Mouse (Mus musculus): ENCODE measurements around the gene Map4k3. TPM values are rescaled to one million over a fixed set of nuclear protein-coding genes. Genes with fewer than 3 reads are reported as not detected.

Map4k3 gene
- polyA plus RNA-seq, 1 experiment from 2014 or later: 28.8 TPM

- Histone ChIP-seq H3K4me2 (peak overlapping the region; percentile 87), H3K27me3 (no peaks in the 10 kb centered on the region), H3K4me1 (replicated peaks) (peaks cover 45% of the 10 kb centered on the region), H3K27ac (replicated peaks) (peak overlapping the region; percentile 95), H3K9me3 (no peaks in the 10 kb centered on the region), H3K4me3 (peak overlapping the region; percentile 97), H3K9ac (peak overlapping the region; percentile 96), H3K36me3 (no peaks in the 10 kb centered on the region)
- under 1% methylated on average over 53 of the region's 54 CpGs for WGBS
- peak; percentile 80 for ATAC-seq (ENCODE audit: low read depth)
Measured at GRCm38 (mm10) chr17:80727341-80727951, 839 bp downstream of the Map4k3 start.

- peak overlapping the region; percentile 96 for H3K9ac ChIP-seq
- peak overlapping the region; percentile 87 for H3K4me2 ChIP-seq
- H3K9me3 ChIP-seq: no peaks in the 10 kb centered on the region
- H3K36me3 ChIP-seq: no peaks in the 10 kb centered on the region
- H3K4me1 ChIP-seq (replicated peaks): peaks cover 51% of the 10 kb centered on the region
- ATAC-seq (ENCODE audit: low read depth): no peak
- H3K27me3 ChIP-seq: no peaks in the 10 kb centered on the region
- H3K27ac ChIP-seq (replicated peaks): peak overlapping the region; percentile 95
- peak overlapping the region; percentile 97 for H3K4me3 ChIP-seq
- 13% methylated on average over 8 of the region's 8 CpGs for WGBS
Measured at GRCm38 (mm10) chr17:80726821-80727220, 1.5 kb downstream of the Map4k3 start.

- no peak overlapping the region for H3K4me2 ChIP-seq
- no peak overlapping the region for H3K27ac ChIP-seq (replicated peaks)
- H3K4me3 ChIP-seq: no peak overlapping the region
- H3K9me3 ChIP-seq: no peaks in the 10 kb centered on the region
- no peak overlapping the region for H3K9ac ChIP-seq
- 79% methylated on average over 6 of the region's 6 CpGs for WGBS
- ATAC-seq (ENCODE audit: low read depth): no peak
- peaks cover 71% of the 10 kb centered on the region for H3K4me1 ChIP-seq (replicated peaks)
- no peaks in the 10 kb centered on the region for H3K36me3 ChIP-seq
- no peaks in the 10 kb centered on the region for H3K27me3 ChIP-seq
Measured at GRCm38 (mm10) chr17:80723092-80723491, 5.2 kb downstream of the Map4k3 start.

GRCm38 (mm10) chr17:80721670-80722069 lies 6.6 kb downstream of the Map4k3 start:
- peaks cover 78% of the 10 kb centered on the region for H3K4me1 ChIP-seq (replicated peaks)
- H3K9ac ChIP-seq: no peak overlapping the region
- no peaks in the 10 kb centered on the region for H3K9me3 ChIP-seq
- no peak overlapping the region for H3K4me2 ChIP-seq
- 61% methylated on average over 7 of the region's 7 CpGs for WGBS
- no peak overlapping the region for H3K4me3 ChIP-seq
- H3K27ac ChIP-seq (replicated peaks): no peak overlapping the region
- H3K36me3 ChIP-seq: no peaks in the 10 kb centered on the region
- no peak for ATAC-seq (ENCODE audit: low read depth)
- no peaks in the 10 kb centered on the region for H3K27me3 ChIP-seq

GRCm38 (mm10) chr17:80719309-80719708 lies 9.0 kb downstream of the Map4k3 start:
- 92% methylated on average over 5 of the region's 5 CpGs for WGBS
- Histone ChIP-seq H3K36me3 (no peaks in the 10 kb centered on the region), H3K4me3 (no peak overlapping the region), H3K9ac (no peak overlapping the region), H3K27ac (replicated peaks) (0 out of 2 replicates have a peak overlapping the region, but pooled peaks have one; percentile 4), H3K4me2 (no peak overlapping the region), H3K9me3 (no peaks in the 10 kb centered on the region), H3K27me3 (no peaks in the 10 kb centered on the region), H3K4me1 (replicated peaks) (peaks cover 59% of the 10 kb centered on the region)
- no peak for ATAC-seq (ENCODE audit: low read depth)

- H3K4me1 ChIP-seq (replicated peaks): peaks cover 48% of the 10 kb centered on the region
- 81% methylated on average over 5 of the region's 5 CpGs for WGBS
Measured at GRCm38 (mm10) chr17:80718243-80718642, 10.0 kb downstream of the Map4k3 start.

GRCm38 (mm10) chr17:80713588-80713987 lies 14.7 kb downstream of the Map4k3 start:
- Histone ChIP-seq H3K4me2 (no peak overlapping the region), H3K27me3 (no peaks in the 10 kb centered on the region), H3K4me1 (replicated peaks) (peaks cover 49% of the 10 kb centered on the region), H3K36me3 (no peaks in the 10 kb centered on the region), H3K4me3 (no peak overlapping the region), H3K9me3 (no peaks in the 10 kb centered on the region), H3K27ac (replicated peaks) (no peak overlapping the region), H3K9ac (no peak overlapping the region)
- no peak for ATAC-seq (ENCODE audit: low read depth)
- WGBS: 95% methylated on average over 5 of the region's 5 CpGs

More at GRCm38 (mm10) chr17:80718243-80718642, 10.0 kb downstream of the Map4k3 start:
- no peaks in the 10 kb centered on the region for H3K27me3 ChIP-seq
- ATAC-seq (ENCODE audit: low read depth): no peak
- H3K4me3 ChIP-seq: no peak overlapping the region
- no peak overlapping the region for H3K9ac ChIP-seq
- no peaks in the 10 kb centered on the region for H3K9me3 ChIP-seq
- no peak overlapping the region for H3K4me2 ChIP-seq
- no peak overlapping the region for H3K27ac ChIP-seq (replicated peaks)
- H3K36me3 ChIP-seq: no peaks in the 10 kb centered on the region

- peak overlapping the region; percentile 51 for H3K9ac ChIP-seq
- H3K36me3 ChIP-seq: no peaks in the 10 kb centered on the region
- peak overlapping the region; percentile 77 for H3K27ac ChIP-seq (replicated peaks)
- H3K9me3 ChIP-seq: no peaks in the 10 kb centered on the region
- H3K4me2 ChIP-seq: peak overlapping the region; percentile 47
- peak overlapping the region; percentile 18; the same call in 1 of the 2 replicates for H3K4me3 ChIP-seq
- peaks cover 56% of the 10 kb centered on the region for H3K4me1 ChIP-seq (replicated peaks)
- ATAC-seq (ENCODE audit: low read depth): peak; percentile 83
- H3K27me3 ChIP-seq: no peaks in the 10 kb centered on the region
- WGBS: 21% methylated on average over 24 of the region's 24 CpGs
Measured at GRCm38 (mm10) chr17:80709921-80710838, 18.1 kb downstream of the Map4k3 start.

GRCm38 (mm10) chr17:80708803-80709202 lies 19.5 kb downstream of the Map4k3 start:
- ATAC-seq (ENCODE audit: low read depth): no peak
- Histone ChIP-seq H3K4me1 (replicated peaks) (peaks cover 67% of the 10 kb centered on the region), H3K27ac (replicated peaks) (no peak overlapping the region), H3K36me3 (no peaks in the 10 kb centered on the region), H3K27me3 (no peaks in the 10 kb centered on the region), H3K9me3 (no peaks in the 10 kb centered on the region), H3K4me2 (no peak overlapping the region), H3K4me3 (no peak overlapping the region), H3K9ac (no peak overlapping the region)
- 82% methylated on average over 6 of the region's 6 CpGs for WGBS

GRCm38 (mm10) chr17:80707176-80707575 lies 21.1 kb downstream of the Map4k3 start:
- Histone ChIP-seq H3K4me1 (replicated peaks) (peaks cover 71% of the 10 kb centered on the region), H3K27ac (replicated peaks) (no peak overlapping the region), H3K36me3 (no peaks in the 10 kb centered on the region), H3K27me3 (no peaks in the 10 kb centered on the region), H3K9ac (no peak overlapping the region), H3K9me3 (no peaks in the 10 kb centered on the region), H3K4me2 (no peak overlapping the region), H3K4me3 (no peak overlapping the region)
- WGBS: 75% methylated on average over 4 of the region's 4 CpGs
- no peak for ATAC-seq (ENCODE audit: low read depth)

GRCm38 (mm10) chr17:80706608-80707007 lies 21.7 kb downstream of the Map4k3 start:
- no peak overlapping the region for H3K4me3 ChIP-seq
- no peak for ATAC-seq (ENCODE audit: low read depth)
- peaks cover 71% of the 10 kb centered on the region for H3K4me1 ChIP-seq (replicated peaks)
- no peaks in the 10 kb centered on the region for H3K27me3 ChIP-seq
- 81% methylated on average over 6 of the region's 6 CpGs for WGBS
- no peaks in the 10 kb centered on the region for H3K36me3 ChIP-seq
- H3K9ac ChIP-seq: no peak overlapping the region
- H3K9me3 ChIP-seq: no peaks in the 10 kb centered on the region
- no peak overlapping the region for H3K27ac ChIP-seq (replicated peaks)
- H3K4me2 ChIP-seq: no peak overlapping the region

- WGBS: 69% methylated on average over 5 of the region's 5 CpGs
- no peak overlapping the region for H3K4me2 ChIP-seq
- no peak overlapping the region for H3K27ac ChIP-seq (replicated peaks)
- no peaks in the 10 kb centered on the region for H3K27me3 ChIP-seq
- H3K4me1 ChIP-seq (replicated peaks): peaks cover 57% of the 10 kb centered on the region
- H3K36me3 ChIP-seq: no peaks in the 10 kb centered on the region
- no peak for ATAC-seq (ENCODE audit: low read depth)
- H3K9me3 ChIP-seq: no peaks in the 10 kb centered on the region
- no peak overlapping the region for H3K9ac ChIP-seq
- H3K4me3 ChIP-seq: no peak overlapping the region
Measured at GRCm38 (mm10) chr17:80701687-80702086, 26.6 kb downstream of the Map4k3 start.
